Mouse (Mus musculus): ENCODE data around the gene Pcx. TPM values are rescaled to one million over a fixed set of nuclear protein-coding genes. Genes with fewer than 3 reads are reported as not detected.

Gene Pcx
- polyA plus RNA-seq, 1 experiment, result 4.0 TPM

DNA sequence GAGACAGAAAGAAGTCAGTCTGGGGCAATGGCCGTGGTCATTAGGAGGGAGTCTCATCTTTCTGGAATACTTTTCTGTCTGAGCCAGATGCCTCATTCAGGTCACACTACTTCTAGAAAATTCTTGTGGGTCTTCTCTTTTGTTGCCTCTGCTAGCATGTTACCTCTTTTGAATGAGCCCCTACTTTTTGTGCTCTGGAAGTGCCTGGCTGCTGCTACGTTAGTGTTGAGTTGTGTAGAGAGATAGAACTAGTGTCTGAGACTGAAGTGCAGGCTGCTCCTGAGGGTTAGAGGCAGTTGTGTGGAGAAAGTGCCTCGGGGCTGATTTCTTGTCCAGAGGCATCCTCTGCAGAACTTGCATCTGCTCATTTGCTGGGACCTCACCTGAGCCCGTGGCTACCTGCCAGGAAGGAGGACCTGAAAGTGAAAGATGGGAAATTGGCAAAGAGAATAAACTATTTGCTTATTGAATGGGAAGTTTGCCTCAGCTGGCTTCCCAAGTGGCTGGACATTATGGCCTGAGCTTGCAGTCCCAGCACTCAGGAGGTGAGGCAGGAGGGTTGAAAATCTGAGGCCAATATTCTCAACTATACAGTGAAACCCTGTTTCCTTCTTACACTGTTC, 3.1 kb downstream of the Pcx start:
- Histone ChIP-seq H3K79me2 (ENCODE audit: control insufficient read depth, insufficient read depth) (no peaks in the 10 kb centered on the region), H3K79me3 (ENCODE audit: low read depth) (no peaks in the 10 kb centered on the region), H3K4me3 (ENCODE audit: insufficient read depth, poor library complexity, severe bottlenecking) (no peak overlapping the region), H3K36me3 (ENCODE audit: control insufficient read depth, insufficient read depth) (no peaks in the 10 kb centered on the region), H3ac (ENCODE audit: control insufficient read depth, insufficient read length, low read depth) (no peak overlapping the region), H3K27me3 (ENCODE audit: control insufficient read depth, insufficient read depth, insufficient read length) (peaks cover 5% of the 10 kb centered on the region)
- TF ChIP-seq MYOD1 (IDR thresholded peaks at IDR 0.05; ENCODE audit: control insufficient read depth, insufficient read length, low read depth) (no peak), MYOG (IDR thresholded peaks at IDR 0.05; ENCODE audit: control insufficient read depth, extremely low read depth, insufficient read length) (no peak), CTCF (IDR thresholded peaks at IDR 0.05; ENCODE audit: control insufficient read depth, insufficient read depth, insufficient read length) (no peak), MAX (IDR thresholded peaks at IDR 0.05) (no peak), CEBPB (IDR thresholded peaks at IDR 0.05; ENCODE audit: low read depth) (no peak), FOSL1 (IDR thresholded peaks at IDR 0.05; ENCODE audit: insufficient read depth, low read length, poor library complexity, severe bottlenecking) (no peak), USF1 (IDR thresholded peaks at IDR 0.05; ENCODE audit: low read depth) (no peak)

GRCm38 (mm10) chr19:4515746-4516145, 5.5 kb downstream of the Pcx start:
- H3ac ChIP-seq (ENCODE audit: control insufficient read depth, insufficient read length, low read depth), result no peak overlapping the region
- peaks cover 5% of the 10 kb centered on the region for H3K27me3 ChIP-seq (ENCODE audit: control insufficient read depth, insufficient read depth, insufficient read length)
- TF ChIP-seq CTCF (IDR thresholded peaks at IDR 0.05; ENCODE audit: control insufficient read depth, insufficient read depth, insufficient read length) (no peak), MYOG (IDR thresholded peaks at IDR 0.05; ENCODE audit: control insufficient read depth, extremely low read depth, insufficient read length) (no peak), MYOD1 (IDR thresholded peaks at IDR 0.05; ENCODE audit: control insufficient read depth, insufficient read length, low read depth) (no peak), CEBPB (IDR thresholded peaks at IDR 0.05; ENCODE audit: low read depth) (no peak), MAX (IDR thresholded peaks at IDR 0.05) (no peak), FOSL1 (IDR thresholded peaks at IDR 0.05; ENCODE audit: insufficient read depth, low read length, poor library complexity, severe bottlenecking) (no peak), USF1 (IDR thresholded peaks at IDR 0.05; ENCODE audit: low read depth) (no peak)
- H3K4me3 ChIP-seq (ENCODE audit: insufficient read depth, poor library complexity, severe bottlenecking), result no peak overlapping the region
- no peaks in the 10 kb centered on the region for H3K36me3 ChIP-seq (ENCODE audit: control insufficient read depth, insufficient read depth)
- no peaks in the 10 kb centered on the region for H3K79me2 ChIP-seq (ENCODE audit: control insufficient read depth, insufficient read depth)
- no peaks in the 10 kb centered on the region for H3K79me3 ChIP-seq (ENCODE audit: low read depth)

DNA sequence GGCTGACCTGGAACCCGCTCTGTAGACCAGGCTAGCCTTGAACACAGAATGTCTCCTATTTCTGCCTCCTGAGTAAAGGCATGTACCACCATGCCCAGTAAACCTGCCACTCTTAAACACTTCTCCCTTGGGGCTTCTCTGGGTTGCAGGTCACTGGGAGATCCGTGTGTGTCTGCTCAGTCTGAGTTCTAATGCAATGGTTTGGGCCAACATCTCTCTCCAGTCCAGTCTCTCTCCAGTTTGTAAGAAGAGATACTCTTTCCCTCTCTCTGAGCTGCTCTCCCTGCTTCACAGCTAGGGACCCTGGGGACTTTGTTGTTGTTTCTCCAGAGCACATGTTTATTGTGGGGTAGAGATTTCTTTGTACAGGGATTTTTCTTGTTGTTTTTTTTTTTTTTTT, 6.0 kb downstream of the Pcx start:
- no peaks in the 10 kb centered on the region for H3K79me3 ChIP-seq (ENCODE audit: low read depth)
- H3K4me3 ChIP-seq (ENCODE audit: insufficient read depth, poor library complexity, severe bottlenecking), result no peak overlapping the region
- no peak overlapping the region for H3ac ChIP-seq (ENCODE audit: control insufficient read depth, insufficient read length, low read depth)
- no peaks in the 10 kb centered on the region for H3K79me2 ChIP-seq (ENCODE audit: control insufficient read depth, insufficient read depth)
- H3K27me3 ChIP-seq (ENCODE audit: control insufficient read depth, insufficient read depth, insufficient read length), result peaks cover 4% of the 10 kb centered on the region
- TF ChIP-seq CTCF (IDR thresholded peaks at IDR 0.05; ENCODE audit: control insufficient read depth, insufficient read depth, insufficient read length), result no peak
- no peaks in the 10 kb centered on the region for H3K36me3 ChIP-seq (ENCODE audit: control insufficient read depth, insufficient read depth)

DNA sequence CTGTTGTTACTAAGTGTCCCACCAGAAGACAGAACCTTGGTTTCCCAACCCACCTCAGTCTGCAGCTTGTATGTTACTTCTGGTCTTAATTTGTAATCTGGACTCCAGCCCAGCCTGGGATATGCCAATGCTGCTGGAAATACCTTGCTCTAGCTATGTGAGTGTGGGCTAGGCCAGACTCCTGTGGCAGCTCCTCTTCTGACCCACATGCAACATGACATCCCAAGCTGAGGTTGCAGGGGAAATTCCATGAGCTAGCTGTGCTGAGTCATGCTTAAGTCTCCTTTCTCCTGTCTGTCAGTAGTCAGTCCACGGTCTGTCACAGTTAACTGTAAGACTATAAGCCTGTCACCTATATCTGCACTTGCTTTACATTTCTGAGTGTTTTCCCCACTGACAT, 7.2 kb downstream of the Pcx start:
- Histone ChIP-seq H3K4me3 (ENCODE audit: insufficient read depth, poor library complexity, severe bottlenecking) (no peak overlapping the region), H3K27me3 (ENCODE audit: control insufficient read depth, insufficient read depth, insufficient read length) (no peaks in the 10 kb centered on the region), H3K36me3 (ENCODE audit: control insufficient read depth, insufficient read depth) (no peaks in the 10 kb centered on the region), H3ac (ENCODE audit: control insufficient read depth, insufficient read length, low read depth) (no peak overlapping the region), H3K79me2 (ENCODE audit: control insufficient read depth, insufficient read depth) (no peaks in the 10 kb centered on the region), H3K79me3 (ENCODE audit: low read depth) (no peaks in the 10 kb centered on the region)
- TF ChIP-seq MAX (IDR thresholded peaks at IDR 0.05) (no peak), CTCF (IDR thresholded peaks at IDR 0.05; ENCODE audit: control insufficient read depth, insufficient read depth, insufficient read length) (no peak), CEBPB (IDR thresholded peaks at IDR 0.05; ENCODE audit: low read depth) (no peak), MYOG (IDR thresholded peaks at IDR 0.05; ENCODE audit: control insufficient read depth, extremely low read depth, insufficient read length) (no peak), MYOD1 (IDR thresholded peaks at IDR 0.05; ENCODE audit: control insufficient read depth, insufficient read length, low read depth) (no peak)

DNA sequence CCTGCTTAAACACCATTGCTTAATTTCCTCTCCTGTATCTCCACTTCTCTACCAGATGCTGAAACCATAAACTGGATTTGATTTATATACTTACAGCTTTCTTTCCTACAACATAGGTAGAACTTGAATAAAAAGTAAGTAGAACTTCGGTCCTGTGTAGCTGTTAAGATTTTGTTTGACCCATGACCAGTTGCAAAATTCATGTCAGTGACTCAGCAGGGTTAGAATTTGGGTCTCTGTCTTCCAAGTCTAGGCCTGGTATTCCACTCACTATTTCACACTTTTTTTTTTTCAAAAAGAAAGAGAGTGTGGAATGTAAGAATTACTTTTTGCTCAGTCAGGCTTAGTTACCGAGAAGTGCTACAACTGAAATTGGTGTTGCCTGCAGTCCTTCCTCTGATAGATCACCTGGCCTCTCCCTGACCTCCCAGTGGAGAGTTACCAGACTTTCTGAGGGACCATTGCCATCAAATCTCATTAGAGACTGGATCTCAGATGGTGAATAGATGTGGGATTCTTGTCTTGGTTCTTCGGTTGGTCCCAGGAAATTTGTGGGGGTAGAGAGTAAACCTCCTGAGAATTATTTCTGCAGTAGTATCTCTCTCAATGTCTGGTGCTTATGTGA, 11.3 kb downstream of the Pcx start:
- H3K79me3 ChIP-seq (ENCODE audit: low read depth), result no peaks in the 10 kb centered on the region
- no peak overlapping the region for H3K4me3 ChIP-seq (ENCODE audit: insufficient read depth, poor library complexity, severe bottlenecking)
- TF ChIP-seq CEBPB (IDR thresholded peaks at IDR 0.05; ENCODE audit: low read depth) (no peak), MAX (IDR thresholded peaks at IDR 0.05) (no peak), CTCF (IDR thresholded peaks at IDR 0.05; ENCODE audit: control insufficient read depth, insufficient read depth, insufficient read length) (no peak), FOSL1 (IDR thresholded peaks at IDR 0.05; ENCODE audit: insufficient read depth, low read length, poor library complexity, severe bottlenecking) (no peak), MYOG (IDR thresholded peaks at IDR 0.05; ENCODE audit: control insufficient read depth, extremely low read depth, insufficient read length) (no peak), USF1 (IDR thresholded peaks at IDR 0.05; ENCODE audit: low read depth) (no peak)
- no peaks in the 10 kb centered on the region for H3K27me3 ChIP-seq (ENCODE audit: control insufficient read depth, insufficient read depth, insufficient read length)
- no peaks in the 10 kb centered on the region for H3K36me3 ChIP-seq (ENCODE audit: control insufficient read depth, insufficient read depth)
- H3ac ChIP-seq (ENCODE audit: control insufficient read depth, insufficient read length, low read depth), result no peak overlapping the region
- no peaks in the 10 kb centered on the region for H3K79me2 ChIP-seq (ENCODE audit: control insufficient read depth, insufficient read depth)

- no peak overlapping the region for H3ac ChIP-seq (ENCODE audit: control insufficient read depth, insufficient read length, low read depth)
- H3K27me3 ChIP-seq (ENCODE audit: control insufficient read depth, insufficient read depth, insufficient read length), result no peaks in the 10 kb centered on the region
- no peaks in the 10 kb centered on the region for H3K79me2 ChIP-seq (ENCODE audit: control insufficient read depth, insufficient read depth)
- no peaks in the 10 kb centered on the region for H3K36me3 ChIP-seq (ENCODE audit: control insufficient read depth, insufficient read depth)
- H3K4me3 ChIP-seq (ENCODE audit: insufficient read depth, poor library complexity, severe bottlenecking), result no peak overlapping the region
- H3K79me3 ChIP-seq (ENCODE audit: low read depth), result no peaks in the 10 kb centered on the region
- no peak for TF ChIP-seq MYOD1 (IDR thresholded peaks at IDR 0.05; ENCODE audit: control insufficient read depth, insufficient read length, low read depth)
- no peak for TF ChIP-seq FOSL1 (IDR thresholded peaks at IDR 0.05; ENCODE audit: insufficient read depth, low read length, poor library complexity, severe bottlenecking)
- TF ChIP-seq MYOG (IDR thresholded peaks at IDR 0.05; ENCODE audit: control insufficient read depth, extremely low read depth, insufficient read length), result no peak
- TF ChIP-seq CEBPB (IDR thresholded peaks at IDR 0.05; ENCODE audit: low read depth), result no peak
These were observed 24.4 kb downstream of the Pcx start for GRCm38 (mm10) chr19:4534646-4535045.
